Mouse (Mus musculus): ENCODE results near the gene 9230104L09Rik. TPM values are rescaled to one million over a fixed set of nuclear protein-coding genes. Genes with fewer than 3 reads are reported as not detected.

The 9230104L09Rik gene
- polyA plus RNA-seq (2012; rRNA removed): not detected in 2 replicates

GRCm38 (mm10) chr2:148864966-148865365, at the start of gene 9230104L09Rik:
9230104L09Rik (minus strand) TSS chr2:148865038.

GRCm38 (mm10) chr2:148875335-148875811, 10.5 kb upstream of the 9230104L09Rik start, which contains the start of gene Cst3:
Cst3 (minus strand) TSS chr2:148875692.

GRCm38 (mm10) chr2:148834912-148835311, 29.9 kb downstream of the 9230104L09Rik start, which contains the start of gene Cst9:
Cst9 (plus strand) TSS chr2:148835147.

GRCm38 (mm10) chr2:148819909-148820308, 44.9 kb downstream of the 9230104L09Rik start, which contains the start of gene Cst13:
Cst13 (plus strand) TSS chr2:148820081.

GRCm38 (mm10) chr2:148798485-148798884, 66.4 kb downstream of the 9230104L09Rik start, which contains the start of gene Cst8:
Cst8 (plus strand) TSS chr2:148798785.

Other genes with a start within 250 kb of the 9230104L09Rik start
- gene Nxt1, start 192.4 kb downstream of the 9230104L09Rik start, polyA plus RNA-seq (2012; rRNA removed): 35.2 and 39.2 TPM in 2 replicates
- 14.7 and 15.1 TPM in 2 replicates for gene Gzf1, start 184.0 kb downstream of the 9230104L09Rik start, polyA plus RNA-seq (2012; rRNA removed)
- 67.8 and 72.4 TPM in 2 replicates for gene Napb, start 132.6 kb downstream of the 9230104L09Rik start, polyA plus RNA-seq (2012; rRNA removed)
- gene Cstl1, start 114.7 kb downstream of the 9230104L09Rik start, polyA plus RNA-seq (2012; rRNA removed): 0.19 TPM in 1 of 2 replicates, not detected in the other
- gene Cst11, start 93.5 kb downstream of the 9230104L09Rik start, polyA plus RNA-seq (2012; rRNA removed): not detected in 2 replicates
- gene 8030411F24Rik, start 83.0 kb downstream of the 9230104L09Rik start, polyA plus RNA-seq (2012; rRNA removed): not detected in 2 replicates
- 0.16 and 0.25 TPM in 2 replicates for gene Cst12, start 75.7 kb downstream of the 9230104L09Rik start, polyA plus RNA-seq (2012; rRNA removed)
- not detected in 2 replicates for gene Cst8, start 66.3 kb downstream of the 9230104L09Rik start, polyA plus RNA-seq (2012; rRNA removed)
- gene Cst13, start 45.0 kb downstream of the 9230104L09Rik start, polyA plus RNA-seq (2012; rRNA removed): not detected in 2 replicates
- not detected in 2 replicates for gene Cst9, start 29.9 kb downstream of the 9230104L09Rik start, polyA plus RNA-seq (2012; rRNA removed)
- 687 and 831 TPM in 2 replicates for gene Cst3, start 10.7 kb upstream of the 9230104L09Rik start, polyA plus RNA-seq (2012; rRNA removed)
- gene Gm1330, start 138.2 kb upstream of the 9230104L09Rik start, polyA plus RNA-seq (2012; rRNA removed): not detected in 2 replicates
- gene Gm10750, start 152.2 kb upstream of the 9230104L09Rik start, polyA plus RNA-seq (2012; rRNA removed): not detected in 2 replicates